Mouse (Mus musculus): ENCODE data around the gene Srcin1.

DNA sequence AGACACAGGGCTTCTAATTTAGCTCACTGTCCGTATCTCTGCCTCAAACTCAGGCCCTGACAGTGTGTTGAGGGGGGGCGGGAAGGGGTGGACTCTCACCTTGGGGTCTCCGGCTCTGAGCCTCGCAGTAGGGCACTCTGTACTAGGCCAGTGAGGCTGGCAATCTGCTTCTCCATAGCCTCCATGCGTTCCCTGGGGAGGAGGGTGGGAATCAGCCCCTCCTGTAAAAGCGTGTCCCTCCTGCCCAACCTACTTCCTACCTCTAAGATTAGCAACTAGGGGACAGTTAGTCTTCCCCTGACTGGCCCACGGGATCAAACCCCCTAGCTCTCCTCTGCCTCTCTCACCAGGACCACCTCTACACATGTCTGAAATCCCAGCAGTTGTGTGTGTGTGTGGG, 42.3 kb downstream of the Srcin1 start:
- no peak for TF ChIP-seq CTCF (IDR thresholded peaks at IDR 0.05; ENCODE audit: borderline replicate concordance, control insufficient read depth, extremely low read depth, insufficient read depth, low read length, poor library complexity)
- no peak for TF ChIP-seq POLR2A (IDR thresholded peaks at IDR 0.05; ENCODE audit: control insufficient read depth, extremely low read depth, insufficient read depth, low read length, poor library complexity)
